In the genomic region with DNA sequence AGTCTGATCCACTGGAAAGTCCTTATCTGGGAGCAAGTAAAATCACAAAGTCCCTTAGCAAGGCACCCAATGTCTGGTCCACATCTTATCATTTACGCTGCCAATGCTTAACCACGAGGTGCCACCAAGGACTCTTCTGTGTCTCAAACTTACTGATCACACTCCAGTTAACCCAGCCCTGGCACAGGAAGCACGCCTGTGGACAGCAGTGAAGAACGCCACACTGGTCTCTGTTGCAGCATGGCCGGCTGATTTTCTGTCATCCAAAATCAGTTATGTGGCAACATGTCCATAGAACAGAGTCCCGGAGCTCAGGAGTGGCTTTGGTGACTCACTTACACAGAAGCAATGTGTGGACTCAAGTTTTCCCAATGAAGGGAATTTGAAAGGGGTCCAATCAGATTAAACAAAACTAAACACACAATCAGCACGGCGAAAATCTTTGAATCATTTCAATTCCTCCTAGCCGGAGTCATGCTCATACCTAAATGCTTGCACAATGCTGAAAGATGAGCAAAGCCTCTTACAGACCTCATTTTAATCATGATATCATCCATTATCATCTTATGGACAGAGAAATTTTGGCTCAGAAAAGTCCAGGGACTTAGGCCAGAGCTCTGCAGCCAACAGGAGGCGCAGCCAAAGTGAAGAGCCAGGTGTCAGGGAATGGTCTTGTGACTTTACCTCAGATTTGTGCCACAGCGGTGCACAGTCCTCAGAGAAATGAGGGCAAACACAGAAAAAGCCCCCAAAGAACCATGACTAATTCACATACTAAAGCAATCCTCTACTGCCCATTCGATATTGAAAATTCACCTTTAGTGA, we compare ENCODE assay signal across 19 mouse cellular contexts.
DNase-seq lines count a peak whose midpoint lies in the region; ATAC-seq and TF ChIP-seq lines count a peak whose summit lies in the region.
"Had no signal": no experiment of that assay in that cellular context is flagged by ENCODE, and none has a peak within 500 bp of the region (broad histone marks: within the 10 kb centered on the region; RNA-seq: fewer than 3 reads in every experiment).

No protein-coding gene starts in this region.

- WGBS in cerebellum, adult 2 months, result 67% methylated on average over 12 of the region's 12 CpGs
- WGBS in lung, embryonic 14.5 days, result 77% methylated on average over 12 of the region's 12 CpGs

- no peaks in the 10 kb centered on the region for H3K36me3 ChIP-seq in lung, embryonic 14.5 days (ENCODE audit: insufficient read depth)
- H3K36me3 ChIP-seq: embryonic facial prominence, embryonic 13.5 days; forebrain, embryonic 10.5 days; heart, embryonic 13.5 days; hindbrain, embryonic 15.5 days had no signal

- ATAC-seq in lung, embryonic 14.5 days (ENCODE audit: insufficient read depth), result no peak
- ATAC-seq in Patski, result peak; percentile 97
- ATAC-seq: forebrain, embryonic 14.5 days; intestine, embryonic 16.5 days had no signal

- H3K9ac ChIP-seq in lung, embryonic 14.5 days, result no peak overlapping the region
- H3K9ac ChIP-seq: embryonic facial prominence, embryonic 13.5 days; heart, embryonic 13.5 days; hindbrain, embryonic 15.5 days had no signal

- POLR2A ChIA-PET in Patski (lab: Charles Lee), result no interaction called here

- in situ Hi-C loops in Patski (cut with MboI; ENCODE audit: low pct_unique_long_range_greater_than_20kb), result no loop called here

- H3K27ac ChIP-seq in cerebellum, adult 2 months (ENCODE audit: insufficient read depth, low read length), result no peak overlapping the region
- H3K27ac ChIP-seq in lung, embryonic 14.5 days (ENCODE audit: low read depth), result no peak overlapping the region
- H3K27ac ChIP-seq: embryonic facial prominence, embryonic 13.5 days; forebrain, embryonic 10.5 days; gastrocnemius, adult 2 months; heart, embryonic 13.5 days; hindbrain, embryonic 15.5 days had no signal

- intact Hi-C loops in gastrocnemius, postnatal 36 days (cut with DNase I), result no loop called here

- TF ChIP-seq CTCF in cerebellum, adult 2 months (IDR thresholded peaks at IDR 0.05; ENCODE audit: borderline replicate concordance, insufficient read depth, low read depth, low read length), result no peak
- TF ChIP-seq CTCF in lung, embryonic 14.5 days (IDR thresholded peaks at IDR 0.05; ENCODE audit: low read depth), result no peak
- TF ChIP-seq CTCF in Patski (IDR thresholded peaks at IDR 0.05), result peak; percentile 10

- H3K4me2 ChIP-seq in lung, embryonic 14.5 days, result no peak overlapping the region
- H3K4me2 ChIP-seq: embryonic facial prominence, embryonic 13.5 days; heart, embryonic 13.5 days; hindbrain, embryonic 15.5 days had no signal

- no peaks in the 10 kb centered on the region; the same call in none of the 2 replicates for H3K4me1 ChIP-seq in cerebellum, adult 2 months (ENCODE audit: control insufficient read depth, insufficient read depth, low read length)
- no peaks in the 10 kb centered on the region for H3K4me1 ChIP-seq in lung, embryonic 14.5 days (ENCODE audit: insufficient read depth)
- H3K4me1 ChIP-seq: heart, embryonic 13.5 days had no signal

- H3K27me3 ChIP-seq in cerebellum, adult 2 months (ENCODE audit: control insufficient read depth, insufficient read depth, low read length), result no peaks in the 10 kb centered on the region
- no peaks in the 10 kb centered on the region for H3K27me3 ChIP-seq in lung, embryonic 14.5 days (ENCODE audit: insufficient read depth, low read length)
- no peaks in the 10 kb centered on the region for H3K27me3 ChIP-seq in Patski
- H3K27me3 ChIP-seq: embryonic facial prominence, embryonic 13.5 days; heart, embryonic 13.5 days; hindbrain, embryonic 15.5 days had no signal

- TF ChIP-seq POLR2A in cerebellum, adult 2 months (IDR thresholded peaks at IDR 0.05; ENCODE audit: borderline replicate concordance, insufficient read depth, low read length), result no peak

- no peaks in the 10 kb centered on the region for H3K9me3 ChIP-seq in lung, embryonic 14.5 days (ENCODE audit: low read depth, low read length)
- H3K9me3 ChIP-seq: embryonic facial prominence, embryonic 13.5 days; forebrain, embryonic 10.5 days; heart, embryonic 13.5 days; hindbrain, embryonic 15.5 days had no signal

- peak; percentile 63 to 72 for DNase-seq in cerebellum, postnatal 14 days
- no peak for DNase-seq in cerebellum, adult 2 months
- peak; percentile 19 for DNase-seq in lung, embryonic 14.5 days
- no peak for DNase-seq in lung, postnatal 4 days
- peak; percentile 81 for DNase-seq in Muller cell, postnatal 12 days (ENCODE audit: inconsistent ontology term)
- DNase-seq in Patski (ENCODE audit: low read depth, low spot score), result peak; percentile 55
- no peak for DNase-seq in gastrocnemius, postnatal 36 days
- DNase-seq: cerebellum, adult 11-12 months; gastrocnemius, adult 2 months; gastrocnemius, postnatal 25 days; heart, adult 11 months; heart, postnatal 36 days had no signal

- CTCF ChIA-PET in Patski (lab: Charles Lee), result interaction anchor here (0.6 to 0.7 kb wide), 2 partner anchors 8 to 107 kb away, joined by 3 read pairs; no protein-coding TSS in a partner anchor

- no peak overlapping the region for H3K4me3 ChIP-seq in cerebellum, adult 2 months (replicated peaks; ENCODE audit: insufficient read depth, low read depth, low read length)
- no peak overlapping the region for H3K4me3 ChIP-seq in lung, embryonic 14.5 days (ENCODE audit: low read depth, low read length)
- H3K4me3 ChIP-seq: embryonic facial prominence, embryonic 13.5 days; erythroblast, embryonic 14.5 days; forebrain, embryonic 10.5 days; gastrocnemius, adult 2 months; heart, embryonic 13.5 days; hindbrain, embryonic 15.5 days had no signal

Comparison
In these comparisons a context has a peak if more than half of its experiments do, and no peak if none do; other contexts are left out.
1. DNase-seq: peak in cerebellum, postnatal 14 days (2 of 2), lung, embryonic 14.5 days (single experiment), Muller cell, postnatal 12 days (single experiment) and Patski (single experiment); none in cerebellum, adult 2 months (0 of 2), lung, postnatal 4 days (0 of 2) and gastrocnemius, postnatal 36 days (0 of 2).